Mouse (Mus musculus) C2C12 (cell line): ENCODE measurements around the gene Begain. TPM values are rescaled to one million over a fixed set of nuclear protein-coding genes. Genes with fewer than 3 reads are reported as not detected.
A peak's percentile ranks its signal among the peaks of the same experiment; 100 is the strongest.

Experiments used
- H3K27me3 ChIP-seq: one replicate; pipeline ENCODE4 v1.6.1; 2011; ENCODE audit not compliant: control insufficient read depth, insufficient read depth, insufficient read length
- H3K36me3 ChIP-seq: one replicate; pipeline ENCODE4 v1.6.1; 2011; ENCODE audit not compliant: control insufficient read depth, insufficient read depth
- H3K4me3 ChIP-seq: one replicate; pipeline ENCODE4 v1.5.1; 2011; ENCODE audit warnings: mild to moderate bottlenecking, control low read depth; ENCODE audit not compliant: poor library complexity, insufficient read depth, severe bottlenecking
- H3K79me2 ChIP-seq: one replicate; pipeline ENCODE4 v1.6.1; 2011; ENCODE audit not compliant: control insufficient read depth, insufficient read depth
- H3K79me3 ChIP-seq: one replicate; pipeline ENCODE4 v1.6.1; 2011; ENCODE audit warnings: low read depth, control low read depth
- H3ac ChIP-seq: one replicate; pipeline ENCODE3; 2011; ENCODE audit warnings: low read depth; ENCODE audit not compliant: control insufficient read depth, insufficient read length
- CEBPB ChIP-seq: IDR thresholded peaks from one replicate; pipeline ENCODE4 v1.6.1; 2011; ENCODE audit warnings: low read depth, mild to moderate bottlenecking, control low read depth, moderate library complexity
- CTCF ChIP-seq: IDR thresholded peaks from one replicate; pipeline ENCODE4 v1.5.1; 2011; ENCODE audit not compliant: control insufficient read depth, insufficient read depth, insufficient read length
- FOSL1 ChIP-seq: IDR thresholded peaks from one replicate; pipeline ENCODE4 v1.8.0; 2011; ENCODE audit warnings: mild to moderate bottlenecking, low read length; ENCODE audit not compliant: poor library complexity, insufficient read depth, severe bottlenecking
- MAX ChIP-seq: IDR thresholded peaks from one replicate; pipeline ENCODE4 v1.6.1; 2011; ENCODE audit warnings: mild to moderate bottlenecking, control low read depth
- MYOD1 ChIP-seq: IDR thresholded peaks from one replicate; pipeline ENCODE4 v1.6.1; 2011; ENCODE audit warnings: low read depth; ENCODE audit not compliant: control insufficient read depth, insufficient read length
- MYOG ChIP-seq: IDR thresholded peaks from one replicate; pipeline ENCODE4 v1.6.1; 2011; ENCODE audit not compliant: control insufficient read depth, insufficient read length; ENCODE audit errors: extremely low read depth
- USF1 ChIP-seq: IDR thresholded peaks from one replicate; pipeline ENCODE4 v1.6.1; 2011; ENCODE audit warnings: low read depth, mild to moderate bottlenecking, control low read depth, moderate library complexity
- polyA plus RNA-seq: library from polyadenylated mRNA; unstranded; fragments of >200 nt; fragmentation: generic; extraction: Trizol; gene quantifications from one replicate; pipeline ENCODE4 v1.2.1, GENCODE M21; 2012; ENCODE audit warnings: missing spikeins

Gene Begain
- polyA plus RNA-seq, 1 experiment = 0.11 TPM

GRCm38 (mm10) chr12:109045581-109045980, 22.4 kb downstream of the Begain start:
- TF ChIP-seq USF1 = no peak
- no peak for TF ChIP-seq CTCF
- no peak for TF ChIP-seq MAX
- no peak for TF ChIP-seq CEBPB
- no peak for TF ChIP-seq FOSL1
- no peak overlapping the region for H3K4me3 ChIP-seq
- H3K79me3 ChIP-seq = no peaks in the 10 kb centered on the region
- H3K36me3 ChIP-seq = no peaks in the 10 kb centered on the region
- H3K79me2 ChIP-seq = no peaks in the 10 kb centered on the region
- H3K27me3 ChIP-seq = peaks cover 24% of the 10 kb centered on the region
- H3ac ChIP-seq = no peak overlapping the region

DNA sequence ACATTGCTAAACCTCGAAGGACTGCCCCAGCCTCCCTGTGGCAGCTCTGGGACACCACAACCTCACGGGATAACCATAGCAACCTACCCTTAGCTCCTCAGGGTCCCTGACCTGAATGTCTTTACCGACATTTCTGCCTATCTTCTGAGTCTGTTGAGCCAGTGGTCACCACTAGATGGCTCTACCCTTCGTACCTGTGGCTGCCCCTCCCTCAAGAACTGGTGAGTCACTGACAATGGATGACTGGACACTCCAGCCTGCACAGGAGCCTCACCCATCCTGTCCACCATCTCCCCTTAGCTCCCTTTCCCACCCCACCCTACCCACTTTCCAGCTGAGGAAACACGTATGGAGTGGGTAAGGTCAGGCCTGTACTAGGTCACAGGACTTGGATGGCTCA, 23.5 kb downstream of the Begain start:
- TF ChIP-seq USF1 (no peak), CEBPB (no peak), FOSL1 (peak; percentile 5)
- Histone ChIP-seq H3K36me3 (no peaks in the 10 kb centered on the region), H3ac (no peak overlapping the region), H3K79me2 (no peaks in the 10 kb centered on the region), H3K27me3 (peaks cover 27% of the 10 kb centered on the region), H3K4me3 (no peak overlapping the region), H3K79me3 (no peaks in the 10 kb centered on the region)

DNA sequence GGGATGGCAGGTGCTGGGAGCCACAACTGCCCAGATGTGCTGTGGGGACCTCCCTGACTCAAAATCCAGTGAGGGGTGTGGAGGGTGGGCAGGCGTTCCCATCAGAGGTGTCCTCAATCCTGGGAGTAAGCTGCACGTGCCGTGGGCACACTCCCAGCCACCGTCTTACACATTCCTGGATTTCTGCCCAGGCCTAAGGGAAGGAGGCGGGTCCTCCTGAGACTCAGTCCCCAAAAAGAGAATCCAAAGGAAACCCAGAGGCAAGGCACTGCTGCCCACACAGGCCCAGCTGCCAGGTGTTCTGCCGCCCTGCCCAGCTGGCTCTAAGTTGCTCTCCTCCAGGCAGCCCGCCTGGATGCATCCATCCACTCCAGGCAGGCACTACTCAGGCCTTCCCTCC, 28.7 kb downstream of the Begain start:
- no peaks in the 10 kb centered on the region for H3K79me2 ChIP-seq
- H3ac ChIP-seq = no peak overlapping the region
- no peaks in the 10 kb centered on the region for H3K36me3 ChIP-seq
- TF ChIP-seq MYOG (no peak), CTCF (no peak)
- no peak overlapping the region for H3K4me3 ChIP-seq
- H3K79me3 ChIP-seq = no peaks in the 10 kb centered on the region
- H3K27me3 ChIP-seq = peaks cover 27% of the 10 kb centered on the region

- Histone ChIP-seq H3K27me3 (peaks cover 20% of the 10 kb centered on the region), H3ac (no peak overlapping the region), H3K4me3 (no peak overlapping the region), H3K79me3 (no peaks in the 10 kb centered on the region), H3K79me2 (no peaks in the 10 kb centered on the region), H3K36me3 (no peaks in the 10 kb centered on the region)
- TF ChIP-seq MAX (no peak), CTCF (no peak), CEBPB (no peak), USF1 (no peak), MYOD1 (no peak), MYOG (no peak), FOSL1 (no peak)
Observed at GRCm38 (mm10) chr12:109038179-109038819, 29.7 kb downstream of the Begain start.

DNA sequence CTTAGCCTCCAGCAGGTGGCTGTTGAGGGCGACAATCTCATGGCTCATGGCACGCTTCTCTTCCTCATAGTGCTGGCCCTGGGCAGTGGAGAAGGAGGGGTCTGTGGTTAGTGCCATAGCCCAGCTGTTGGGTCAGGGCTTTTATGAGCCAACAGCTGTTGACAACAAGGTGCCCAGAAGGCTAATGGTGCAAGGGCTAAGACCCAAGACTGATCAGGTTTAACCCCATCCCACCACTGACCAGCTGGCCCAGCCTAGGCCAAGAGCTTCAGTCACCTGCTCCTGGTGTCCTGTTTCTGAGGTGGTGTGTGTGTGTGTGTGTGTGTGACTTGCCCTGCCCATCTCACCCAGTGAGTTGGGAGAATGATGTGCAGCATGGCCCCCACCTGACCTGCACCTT, 31.0 kb downstream of the Begain start:
- Histone ChIP-seq H3ac (no peak overlapping the region), H3K79me2 (no peaks in the 10 kb centered on the region), H3K79me3 (no peaks in the 10 kb centered on the region), H3K27me3 (peaks cover 11% of the 10 kb centered on the region), H3K36me3 (no peaks in the 10 kb centered on the region), H3K4me3 (no peak overlapping the region)
- TF ChIP-seq USF1 (no peak), MYOG (no peak), MAX (no peak), CEBPB (no peak)

DNA sequence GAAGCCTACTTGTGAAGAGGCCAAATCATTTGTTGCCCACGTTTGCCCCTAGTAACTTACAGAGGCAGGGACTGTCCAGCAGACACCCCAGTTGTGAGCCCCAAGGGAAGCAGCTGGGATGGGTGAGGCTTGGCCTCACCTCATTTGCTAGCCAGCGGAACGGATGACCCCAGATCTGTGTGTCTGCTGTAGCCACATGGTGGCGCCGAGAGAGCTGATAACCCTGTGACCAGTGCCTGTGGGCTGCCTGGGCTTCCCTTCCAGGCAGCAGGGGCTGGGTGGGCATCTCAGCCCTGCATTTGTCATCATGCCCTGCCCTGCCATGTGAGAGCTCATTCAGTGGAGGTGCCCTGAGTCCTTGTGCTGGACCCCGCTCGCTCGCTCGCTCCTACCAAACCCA, 44.2 kb downstream of the Begain start:
- Histone ChIP-seq H3K36me3 (no peaks in the 10 kb centered on the region), H3ac (no peak overlapping the region), H3K79me2 (no peaks in the 10 kb centered on the region), H3K79me3 (no peaks in the 10 kb centered on the region), H3K4me3 (no peak overlapping the region), H3K27me3 (no peaks in the 10 kb centered on the region)
- TF ChIP-seq MYOD1 (no peak), CTCF (no peak), CEBPB (no peak), MYOG (no peak), FOSL1 (no peak), MAX (no peak), USF1 (no peak)
